Mouse (Mus musculus): Measurements from ENCODE around the gene Abca3. TPM values are rescaled to one million over a fixed set of nuclear protein-coding genes. Genes with fewer than 3 reads are reported as not detected.
"Not testable (repeated sequence)": the region's sequence is repeated elsewhere in the genome, so short reads cannot be mapped to it uniquely, and the experiment has no call there.

Abca3 gene
- total RNA-seq, 2 experiments from 2014 or later: 43.2 to 46.2 TPM

GRCm38 (mm10) chr17:24429201-24429983 is 77.6 kb downstream of the Abca3 start:
- no peak for ATAC-seq (replicated peaks; ENCODE audit: low FRiP score, poor library complexity, severe bottlenecking)

GRCm38 (mm10) chr17:24437016-24437415 is 85.3 kb downstream of the Abca3 start:
- ATAC-seq (replicated peaks; ENCODE audit: low FRiP score, poor library complexity, severe bottlenecking): peak; percentile 87

DNA sequence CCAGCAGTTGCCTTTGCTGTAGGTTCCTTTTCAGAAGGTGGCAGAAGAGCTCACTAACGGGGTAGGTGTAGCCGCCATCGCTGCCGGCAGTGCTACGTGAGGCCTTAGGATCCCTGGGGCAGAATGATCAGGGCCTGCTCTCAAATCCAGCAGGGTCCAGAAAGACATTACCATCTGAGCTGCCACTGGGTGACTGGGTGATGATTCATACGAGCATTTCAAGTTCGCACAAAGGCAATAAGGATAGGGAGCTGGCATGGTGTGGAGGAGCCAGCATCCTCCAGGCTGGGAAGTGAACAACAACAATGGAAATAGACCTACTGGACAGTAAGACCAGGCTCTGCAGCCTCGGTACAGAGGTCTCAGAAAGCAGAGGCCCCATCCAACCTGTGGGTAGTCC is 88.6 kb downstream of the Abca3 start:
- ATAC-seq (replicated peaks; ENCODE audit: low FRiP score, poor library complexity, severe bottlenecking): no peak

DNA sequence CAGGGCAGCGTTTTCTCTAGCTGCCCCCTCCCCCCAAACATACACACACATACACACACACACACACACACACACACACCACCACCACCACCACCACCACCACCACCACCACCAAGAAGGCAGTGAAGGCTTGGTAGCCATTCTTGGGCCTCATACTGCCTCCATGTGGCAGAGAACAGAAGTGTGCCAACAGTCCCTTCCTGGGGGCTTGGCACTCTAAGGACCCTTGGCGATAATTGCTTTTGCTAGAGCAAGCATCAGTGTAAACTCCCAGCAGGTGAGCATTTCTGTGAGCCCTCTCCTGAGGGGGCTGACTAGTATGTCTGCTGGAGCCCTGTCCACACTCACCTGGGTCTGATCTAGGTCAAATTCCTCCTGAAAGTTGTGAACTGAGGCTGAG is 89.4 kb downstream of the Abca3 start:
- no peak for ATAC-seq (replicated peaks; ENCODE audit: low FRiP score, poor library complexity, severe bottlenecking)

DNA sequence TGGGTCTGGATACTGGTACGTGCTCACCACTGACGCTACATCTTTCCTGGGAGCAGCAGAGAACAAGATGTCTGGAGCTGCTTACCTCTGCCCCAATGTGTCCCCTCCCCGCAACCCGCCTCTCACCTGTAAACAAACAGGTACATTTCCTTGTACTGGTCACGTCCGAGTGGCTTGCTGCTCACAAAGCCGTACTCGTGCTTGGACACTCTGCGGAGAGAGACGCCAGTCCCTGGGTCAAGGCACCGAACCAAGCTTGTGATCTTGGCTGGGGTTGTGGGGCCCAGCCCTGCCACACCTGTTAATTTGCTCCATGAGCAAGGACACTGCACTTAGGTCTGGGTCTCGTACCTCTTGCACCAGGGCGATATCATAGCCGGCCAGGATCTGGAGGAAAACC is 90.4 kb downstream of the Abca3 start:
- no peak for ATAC-seq (replicated peaks; ENCODE audit: low FRiP score, poor library complexity, severe bottlenecking)

DNA sequence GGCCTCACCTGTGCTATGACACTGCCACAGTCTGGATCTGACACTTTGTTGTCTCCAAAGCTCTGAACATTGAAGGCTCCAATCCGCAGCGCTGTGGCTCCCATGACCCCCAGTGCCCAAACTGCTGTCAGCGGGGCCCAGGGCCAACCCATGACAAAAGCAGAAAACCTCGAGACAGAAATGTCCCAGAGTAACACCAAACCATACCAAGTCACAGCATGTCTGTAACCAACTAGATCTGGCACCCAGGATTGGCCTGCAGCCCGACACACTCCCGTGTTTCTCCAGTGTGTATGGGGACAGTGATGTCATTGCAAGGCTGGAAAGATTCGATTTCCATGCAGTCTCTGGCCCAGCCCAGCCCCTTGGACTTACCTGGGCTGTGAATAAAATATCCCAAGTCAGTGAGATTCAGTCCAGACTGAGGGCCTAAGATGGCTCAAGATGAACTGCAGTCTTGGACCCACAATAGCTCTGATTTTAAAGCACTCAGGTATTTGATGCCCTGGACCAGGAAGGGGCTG is 90.9 kb downstream of the Abca3 start, which contains the start of gene Dnase1l2:
Dnase1l2 (minus strand) TSS at position 474 of the 524 bp plus-strand sequence.
- ATAC-seq (replicated peaks; ENCODE audit: low FRiP score, poor library complexity, severe bottlenecking): no peak

DNA sequence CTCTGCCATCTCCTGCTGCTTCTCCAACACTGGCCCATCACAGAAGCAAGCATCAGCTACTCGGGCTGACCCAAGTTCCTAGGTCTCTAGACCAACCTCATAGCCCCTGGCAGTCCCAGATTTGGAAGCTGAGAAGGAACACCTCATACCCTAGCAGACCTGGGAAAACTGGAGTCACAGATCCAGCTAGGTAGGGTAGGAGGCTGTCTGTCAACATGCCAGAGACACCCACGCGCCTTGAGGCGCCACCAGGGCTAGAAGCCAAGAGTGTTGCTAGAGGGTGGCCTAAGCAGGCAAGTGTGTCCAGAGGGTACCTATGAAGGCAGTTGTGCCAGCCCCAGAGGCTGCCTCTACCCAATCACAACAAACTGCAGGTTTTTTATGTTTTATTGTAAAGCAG is 91.7 kb downstream of the Abca3 start:
- no peak for ATAC-seq (replicated peaks; ENCODE audit: low FRiP score, poor library complexity, severe bottlenecking)

DNA sequence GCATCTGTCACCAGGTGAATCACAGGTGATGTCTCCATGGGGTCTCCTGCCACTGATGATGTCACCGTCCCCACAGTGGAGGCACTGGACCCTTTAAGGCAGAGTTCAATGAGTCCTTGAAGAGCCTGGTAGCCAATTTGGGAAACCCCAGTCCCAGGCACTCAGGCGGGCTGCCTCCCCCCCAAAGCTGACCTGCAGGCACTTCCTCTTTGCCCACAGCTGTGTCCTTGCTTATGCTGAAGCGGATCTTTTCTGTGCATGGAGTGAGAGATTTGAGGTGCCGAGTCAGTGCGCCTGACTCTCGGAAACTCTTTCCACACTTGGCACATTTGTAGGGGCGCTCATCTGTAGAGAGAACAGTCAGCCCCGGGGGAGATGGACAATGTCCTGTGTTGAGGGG is 94.8 kb downstream of the Abca3 start:
- ATAC-seq (replicated peaks; ENCODE audit: low FRiP score, poor library complexity, severe bottlenecking): no peak

DNA sequence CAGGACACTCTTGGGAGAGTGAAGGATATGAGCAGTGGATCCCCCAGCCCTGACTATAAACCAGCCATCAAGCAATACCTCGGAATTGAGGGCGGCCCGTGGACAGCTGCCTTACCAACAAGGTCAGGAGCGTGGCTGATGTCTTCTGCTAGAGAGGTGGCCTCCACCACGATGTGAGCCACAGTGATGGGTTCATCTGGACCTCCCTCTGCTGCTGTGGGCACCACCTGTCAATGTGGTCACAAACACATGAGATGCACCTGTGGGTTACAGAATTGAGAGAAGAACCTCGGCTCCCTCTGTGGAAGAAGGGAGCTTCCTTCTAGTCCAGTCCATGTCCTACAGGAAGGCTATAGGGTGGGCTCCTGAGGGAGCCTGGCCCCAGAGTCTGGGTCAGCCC is 97.8 kb downstream of the Abca3 start:
- no peak for ATAC-seq (replicated peaks; ENCODE audit: low FRiP score, poor library complexity, severe bottlenecking)

GRCm38 (mm10) chr17:24451220-24451619 is 99.5 kb downstream of the Abca3 start:
- ATAC-seq (replicated peaks; ENCODE audit: low FRiP score, poor library complexity, severe bottlenecking): no peak

GRCm38 (mm10) chr17:24453372-24453771 is 101.6 kb downstream of the Abca3 start:
- no peak for ATAC-seq (replicated peaks; ENCODE audit: low FRiP score, poor library complexity, severe bottlenecking)

GRCm38 (mm10) chr17:24454218-24454755 is 102.5 kb downstream of the Abca3 start:
- peak; percentile 10; the same call in 1 of the 2 replicates for ATAC-seq (replicated peaks; ENCODE audit: low FRiP score, poor library complexity, severe bottlenecking)

GRCm38 (mm10) chr17:24454756-24455522 is 103.2 kb downstream of the Abca3 start:
- ATAC-seq (replicated peaks; ENCODE audit: low FRiP score, poor library complexity, severe bottlenecking): peak; percentile 91

GRCm38 (mm10) chr17:24455523-24456206 is 103.9 kb downstream of the Abca3 start:
- not testable (repeated sequence) for ATAC-seq (replicated peaks; ENCODE audit: low FRiP score, poor library complexity, severe bottlenecking)

Other genes starting within 250 kb of the Abca3 start
- 83.6 and 88.0 TPM in 2 replicates for gene Pdpk1, start 201.0 kb upstream of the Abca3 start, total RNA-seq (2015; ENCODE audit: low replicate concordance)
- 74.5 and 76.8 TPM in 2 replicates for gene Pdpk1, start 201.0 kb upstream of the Abca3 start, total RNA-seq (2017; ENCODE audit: low replicate concordance)
- gene Amdhd2, start 188.2 kb upstream of the Abca3 start, total RNA-seq (2015; ENCODE audit: low replicate concordance): 10.5 and 20.5 TPM in 2 replicates
- gene Amdhd2, start 188.2 kb upstream of the Abca3 start, total RNA-seq (2017; ENCODE audit: low replicate concordance): 9.8 and 10.7 TPM in 2 replicates
- 231 and 265 TPM in 2 replicates for gene Atp6v0c, start 182.2 kb upstream of the Abca3 start, total RNA-seq (2015; ENCODE audit: low replicate concordance)
- 83.8 and 103 TPM in 2 replicates for gene Atp6v0c, start 182.2 kb upstream of the Abca3 start, total RNA-seq (2017; ENCODE audit: low replicate concordance)
- gene Tbc1d24, start 146.4 kb upstream of the Abca3 start, total RNA-seq (2015; ENCODE audit: low replicate concordance): 3.4 and 5.8 TPM in 2 replicates
- 2.6 and 2.7 TPM in 2 replicates for gene Tbc1d24, start 146.4 kb upstream of the Abca3 start, total RNA-seq (2017; ENCODE audit: low replicate concordance)
- gene Ntn3, start 142.4 kb upstream of the Abca3 start, total RNA-seq (2015; ENCODE audit: low replicate concordance): not detected in 2 replicates
- gene Ntn3, start 142.4 kb upstream of the Abca3 start, total RNA-seq (2017; ENCODE audit: low replicate concordance): not detected in 2 replicates
- gene Tedc2, start 131.1 kb upstream of the Abca3 start, total RNA-seq (2015; ENCODE audit: low replicate concordance): 13.8 and 19.8 TPM in 2 replicates
- 16.2 and 17.2 TPM in 2 replicates for gene Tedc2, start 131.1 kb upstream of the Abca3 start, total RNA-seq (2017; ENCODE audit: low replicate concordance)
- gene Ccnf, start 100.5 kb upstream of the Abca3 start, total RNA-seq (2015; ENCODE audit: low replicate concordance): 217 and 252 TPM in 2 replicates
- 391 and 426 TPM in 2 replicates for gene Ccnf, start 100.5 kb upstream of the Abca3 start, total RNA-seq (2017; ENCODE audit: low replicate concordance)
- not detected in 2 replicates for gene Abca17, start 882 bp upstream of the Abca3 start, total RNA-seq (2015; ENCODE audit: low replicate concordance)
- gene Abca17, start 882 bp upstream of the Abca3 start, total RNA-seq (2017; ENCODE audit: low replicate concordance): not detected in 2 replicates
- 78.6 and 100 TPM in 2 replicates for gene Rnps1, start 62.6 kb downstream of the Abca3 start, total RNA-seq (2015; ENCODE audit: low replicate concordance)
- gene Rnps1, start 62.6 kb downstream of the Abca3 start, total RNA-seq (2017; ENCODE audit: low replicate concordance): 62.5 and 72.1 TPM in 2 replicates
- 4.3 and 16.8 TPM in 2 replicates for gene Eci1, start 74.7 kb downstream of the Abca3 start, total RNA-seq (2015; ENCODE audit: low replicate concordance)
- 6.2 TPM in 1 of 2 replicates, not detected in the other for gene Eci1, start 74.7 kb downstream of the Abca3 start, total RNA-seq (2017; ENCODE audit: low replicate concordance)
- 4.6 and 9.0 TPM in 2 replicates for gene Dnase1l2, start 91.2 kb downstream of the Abca3 start, total RNA-seq (2015; ENCODE audit: low replicate concordance)
- 1.2 and 4.0 TPM in 2 replicates for gene Dnase1l2, start 91.2 kb downstream of the Abca3 start, total RNA-seq (2017; ENCODE audit: low replicate concordance)
- 34.8 and 64.5 TPM in 2 replicates for gene E4f1, start 118.4 kb downstream of the Abca3 start, total RNA-seq (2015; ENCODE audit: low replicate concordance)
- 24.8 and 28.7 TPM in 2 replicates for gene E4f1, start 118.4 kb downstream of the Abca3 start, total RNA-seq (2017; ENCODE audit: low replicate concordance)
- 28.1 and 48.6 TPM in 2 replicates for gene Pgp, start 118.4 kb downstream of the Abca3 start, total RNA-seq (2015; ENCODE audit: low replicate concordance)
- 35.8 and 43.4 TPM in 2 replicates for gene Pgp, start 118.4 kb downstream of the Abca3 start, total RNA-seq (2017; ENCODE audit: low replicate concordance)
- not detected in 2 replicates for gene Bricd5, start 121.9 kb downstream of the Abca3 start, total RNA-seq (2015; ENCODE audit: low replicate concordance)
- gene Bricd5, start 121.9 kb downstream of the Abca3 start, total RNA-seq (2017; ENCODE audit: low replicate concordance): 2.1 TPM in 1 of 2 replicates, not detected in the other
- 6.5 and 27.7 TPM in 2 replicates for gene Mlst8, start 127.1 kb downstream of the Abca3 start, total RNA-seq (2015; ENCODE audit: low replicate concordance)
- 16.8 and 20.5 TPM in 2 replicates for gene Mlst8, start 127.1 kb downstream of the Abca3 start, total RNA-seq (2017; ENCODE audit: low replicate concordance)
- gene Caskin1, start 136.7 kb downstream of the Abca3 start, total RNA-seq (2015; ENCODE audit: low replicate concordance): not detected in 2 replicates
- gene Caskin1, start 136.7 kb downstream of the Abca3 start, total RNA-seq (2017; ENCODE audit: low replicate concordance): not detected in 2 replicates
- 49.0 and 54.1 TPM in 2 replicates for gene Traf7, start 176.0 kb downstream of the Abca3 start, total RNA-seq (2015; ENCODE audit: low replicate concordance)
- 73.9 and 83.1 TPM in 2 replicates for gene Traf7, start 176.0 kb downstream of the Abca3 start, total RNA-seq (2017; ENCODE audit: low replicate concordance)
- 1.1 TPM in 1 of 2 replicates, not detected in the other for gene Rab26, start 182.3 kb downstream of the Abca3 start, total RNA-seq (2015; ENCODE audit: low replicate concordance)
- not detected in 2 replicates for gene Rab26, start 182.3 kb downstream of the Abca3 start, total RNA-seq (2017; ENCODE audit: low replicate concordance)
- 11.3 and 11.9 TPM in 2 replicates for gene Pkd1, start 197.9 kb downstream of the Abca3 start, total RNA-seq (2015; ENCODE audit: low replicate concordance)
- gene Pkd1, start 197.9 kb downstream of the Abca3 start, total RNA-seq (2017; ENCODE audit: low replicate concordance): 11.7 and 22.5 TPM in 2 replicates

Measured in erythroid progenitor cell, adult 5-6 weeks (primary cell).